Mouse (Mus musculus) adrenal gland, adult 2 months (tissue): ENCODE data around the gene Syngr1. TPM values are rescaled to one million over a fixed set of nuclear protein-coding genes. Genes with fewer than 3 reads are reported as not detected.

Experiments
- DNase-seq: peaks from one replicate; pipeline ENCODE4 v3.0.0; 2021
- polyA plus RNA-seq: library from polyadenylated mRNA; depleted of rRNA; stranded (reverse); fragments of >200 nt; gene quantifications from 2 replicates; pipeline ENCODE4 v1.2.3, GENCODE M21; 2012
- total RNA-seq, 2 experiments: library from RNA; stranded (reverse); gene quantifications; 2 replicates each; pipeline ENCODE4 v1.2.3; 2021

Syngr1 gene
- total and polyA plus RNA-seq, 3 experiments: 24.4 to 86.9 (median 47.8) TPM

- no peak for DNase-seq
These were observed 55.0 kb downstream of the Syngr1 start for GRCm38 (mm10) chr15:80146153-80146552.

- DNase-seq: no peak
These were observed 56.0 kb downstream of the Syngr1 start for GRCm38 (mm10) chr15:80147090-80147489.

- no peak for DNase-seq
These were observed 56.4 kb downstream of the Syngr1 start for GRCm38 (mm10) chr15:80147511-80147910.

GRCm38 (mm10) chr15:80148565-80148964 lies 57.4 kb downstream of the Syngr1 start:
- DNase-seq: no peak

- DNase-seq: no peak
These were observed 58.4 kb downstream of the Syngr1 start for GRCm38 (mm10) chr15:80149517-80149916.

- DNase-seq: no peak
These were observed 61.5 kb downstream of the Syngr1 start for GRCm38 (mm10) chr15:80152663-80153062.

- DNase-seq: no peak
These were observed 62.6 kb downstream of the Syngr1 start for GRCm38 (mm10) chr15:80153757-80154156.

- no peak for DNase-seq
These were observed 64.6 kb downstream of the Syngr1 start for GRCm38 (mm10) chr15:80155707-80156106.

GRCm38 (mm10) chr15:80157197-80157943 lies 66.2 kb downstream of the Syngr1 start:
- no peak for DNase-seq

GRCm38 (mm10) chr15:80158001-80158706 lies 67.0 kb downstream of the Syngr1 start:
- no peak for DNase-seq

- DNase-seq: no peak
These were observed 67.6 kb downstream of the Syngr1 start for GRCm38 (mm10) chr15:80158707-80159090.

GRCm38 (mm10) chr15:80159286-80159901 lies 68.3 kb downstream of the Syngr1 start:
- DNase-seq: no peak

- DNase-seq: no peak
These were observed 69.1 kb downstream of the Syngr1 start for GRCm38 (mm10) chr15:80160223-80160622.

GRCm38 (mm10) chr15:80160726-80161125 lies 69.6 kb downstream of the Syngr1 start:
- DNase-seq: no peak

- no peak for DNase-seq
These were observed 70.1 kb downstream of the Syngr1 start for GRCm38 (mm10) chr15:80161199-80161598.

- no peak for DNase-seq
These were observed 71.3 kb downstream of the Syngr1 start for GRCm38 (mm10) chr15:80162401-80162964.

- no peak for DNase-seq
These were observed 72.1 kb downstream of the Syngr1 start for GRCm38 (mm10) chr15:80163274-80163673.

GRCm38 (mm10) chr15:80163716-80164115 lies 72.6 kb downstream of the Syngr1 start:
- no peak for DNase-seq

- no peak for DNase-seq
These were observed 74.3 kb downstream of the Syngr1 start for GRCm38 (mm10) chr15:80165396-80165795.
